Mouse (Mus musculus) myocyte (in vitro differentiated cells): ENCODE results near the gene Cntf.
A peak's percentile ranks its signal among the peaks of the same experiment; 100 is the strongest.

Experiments
- CEBPB ChIP-seq: IDR thresholded peaks from 2 replicates; pipeline ENCODE4 v1.6.1; 2011; ENCODE audit warnings: mild to moderate bottlenecking, moderate library complexity; ENCODE audit not compliant: poor library complexity, insufficient read depth, severe bottlenecking
- E2F4 ChIP-seq: IDR thresholded peaks from one replicate; pipeline ENCODE4 v1.6.1; 2011; ENCODE audit warnings: mild to moderate bottlenecking, control low read depth, moderate library complexity; ENCODE audit not compliant: insufficient read depth
- MAX ChIP-seq: IDR thresholded peaks from one replicate; pipeline ENCODE4 v1.6.1; 2011; ENCODE audit warnings: low read depth, mild to moderate bottlenecking, control low read depth
- MYOD1 ChIP-seq, 3 experiments: IDR thresholded peaks; one replicate each; pipeline ENCODE4 v1.6.1; 2011; ENCODE audit warnings: control low read depth in 2 of 3, low read depth in 2 of 3, mild to moderate bottlenecking in 2 of 3, moderate library complexity in 1 of 3; ENCODE audit not compliant: insufficient read length in 2 of 3, control insufficient read depth in 1 of 3
- MYOG ChIP-seq, 3 experiments: IDR thresholded peaks; one replicate each; pipeline ENCODE4 v1.6.1; 2011; ENCODE audit warnings: control low read depth in 2 of 3, low read depth in 2 of 3, mild to moderate bottlenecking in 2 of 3; ENCODE audit not compliant: insufficient read length in 2 of 3, control insufficient read depth in 1 of 3, insufficient read depth in 1 of 3
- POLR2A ChIP-seq: IDR thresholded peaks from one replicate; pipeline ENCODE4 v1.6.1; 2011; ENCODE audit warnings: low read depth, mild to moderate bottlenecking, control low read depth, moderate library complexity; ENCODE audit not compliant: insufficient read length
- POLR2AphosphoS2 ChIP-seq: IDR thresholded peaks from one replicate; pipeline ENCODE4 v1.6.1; 2011; ENCODE audit warnings: low read depth, control low read depth; ENCODE audit not compliant: insufficient read length
- SRF ChIP-seq: IDR thresholded peaks from one replicate; pipeline ENCODE4 v1.6.1; 2011; ENCODE audit warnings: low read depth; ENCODE audit not compliant: control insufficient read depth, insufficient read length
- TCF12 ChIP-seq: IDR thresholded peaks from one replicate; pipeline ENCODE4 v1.6.1; 2011; ENCODE audit warnings: mild to moderate bottlenecking, control low read depth; ENCODE audit not compliant: poor library complexity, insufficient read depth, severe bottlenecking
- TCF3 ChIP-seq: IDR thresholded peaks from one replicate; pipeline ENCODE4 v1.6.1; 2011; ENCODE audit warnings: low read depth, control low read depth; ENCODE audit not compliant: insufficient read length
- USF1 ChIP-seq: IDR thresholded peaks from one replicate; pipeline ENCODE4 v1.6.1; 2011; ENCODE audit warnings: low read depth, mild to moderate bottlenecking, control low read depth, moderate library complexity

DNA sequence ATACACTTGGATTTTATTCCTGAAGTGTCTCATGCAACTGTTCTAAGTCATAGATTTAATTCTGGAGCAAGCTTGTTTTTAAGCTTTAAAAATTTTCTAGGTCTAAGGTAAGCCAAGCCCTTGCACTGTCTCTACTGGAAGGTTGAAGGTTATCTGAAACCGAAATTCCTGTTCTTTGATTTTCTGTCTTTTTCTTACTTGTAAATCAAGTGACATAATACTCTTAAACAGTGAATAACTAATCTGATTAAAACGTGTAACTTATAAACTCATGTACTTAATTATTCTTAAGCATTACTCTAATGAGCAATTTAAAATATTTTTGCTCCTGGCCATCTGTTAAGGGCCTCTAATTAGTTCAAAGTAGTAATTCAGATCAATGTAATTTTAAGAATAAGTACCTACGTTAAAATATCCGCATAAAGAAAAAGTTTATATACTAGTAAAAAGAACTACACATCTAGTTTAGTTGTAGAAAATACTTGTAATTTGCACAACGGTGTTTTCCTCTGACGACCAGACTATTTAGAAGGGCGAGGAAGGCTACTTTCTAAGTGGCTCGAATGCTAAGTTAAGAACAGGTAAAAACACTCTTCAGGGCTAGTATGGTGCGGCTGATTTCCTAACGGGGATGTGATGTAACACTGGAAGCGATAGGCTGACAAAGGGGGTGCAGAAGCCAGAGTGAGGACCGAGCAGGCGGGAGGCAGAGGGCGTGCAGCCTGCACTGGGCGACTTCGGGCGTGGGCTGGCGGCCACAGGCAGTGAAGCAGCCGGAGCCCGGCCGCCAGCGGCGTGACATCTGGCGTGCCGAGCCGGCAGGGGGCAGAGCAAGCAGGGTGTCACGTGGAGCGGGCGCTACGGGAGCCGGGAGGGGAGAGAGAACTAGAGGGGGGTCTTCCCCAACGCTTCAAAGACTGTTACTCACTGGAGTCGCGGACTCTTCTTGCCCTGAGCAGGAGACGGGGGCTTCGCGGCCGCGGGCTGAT lies 28.9 kb upstream of the Cntf start:
- TF ChIP-seq CEBPB: no peak
- peak; percentile 41 for TF ChIP-seq MAX
- TF ChIP-seq POLR2A: peak; percentile 93
- TF ChIP-seq MYOG (IDR thresholded peaks at IDR 0.05; ENCODE audit: control insufficient read depth in 1 of 3, insufficient read depth in 1 of 3, insufficient read length in 2 of 3, low read depth in 2 of 3): peak in 2 of 3 experiments; percentile 83 to 88
- TF ChIP-seq POLR2AphosphoS2: peak; percentile 87
- peak; percentile 70 for TF ChIP-seq TCF3
- TF ChIP-seq USF1: peak; percentile 94
- no peak for TF ChIP-seq TCF12
- no peak for TF ChIP-seq E2F4
- TF ChIP-seq SRF: peak; percentile 15
- peak in 2 of 3 experiments; percentile 51 to 82 for TF ChIP-seq MYOD1 (IDR thresholded peaks at IDR 0.05; ENCODE audit: control insufficient read depth in 1 of 3, insufficient read length in 2 of 3, low read depth in 2 of 3)
